Mouse (Mus musculus) naive thymus-derived CD4-positive, alpha-beta T cell, adult 2 months (primary cell): ENCODE data around the gene Nrm.

ENCODE experiments used
- DNase-seq: peaks from one replicate; pipeline ENCODE4 v3.0.0-alpha.2; 2011; ENCODE audit warnings: low read depth

The Nrm gene

GRCm38 (mm10) chr17:35905587-35905986, 44.5 kb downstream of the Nrm start:
- DNase-seq = no peak

- peak; percentile 57 for DNase-seq
Observed at GRCm38 (mm10) chr17:35907609-35908008, 46.5 kb downstream of the Nrm start.

GRCm38 (mm10) chr17:35909186-35909918, 48.2 kb downstream of the Nrm start:
- DNase-seq = no peak

GRCm38 (mm10) chr17:35909919-35910369, 48.8 kb downstream of the Nrm start, which contains the start of gene Atat1:
Atat1 (minus strand) TSS chr17:35910075.
- peak; percentile 97 for DNase-seq

- DNase-seq = no peak
Observed at GRCm38 (mm10) chr17:35914975-35915374, 53.9 kb downstream of the Nrm start.
